Mouse (Mus musculus) kidney, postnatal 14 days (tissue): ENCODE data around the gene Skap1.
"Not testable (repeated sequence)": the region's sequence is repeated elsewhere in the genome, so short reads cannot be mapped to it uniquely, and the experiment has no call there.

Experiments used
- DNase-seq: peaks from one replicate; pipeline ENCODE4 v3.0.0; 2022; ENCODE audit warnings: mixed read lengths

Skap1 gene

DNA sequence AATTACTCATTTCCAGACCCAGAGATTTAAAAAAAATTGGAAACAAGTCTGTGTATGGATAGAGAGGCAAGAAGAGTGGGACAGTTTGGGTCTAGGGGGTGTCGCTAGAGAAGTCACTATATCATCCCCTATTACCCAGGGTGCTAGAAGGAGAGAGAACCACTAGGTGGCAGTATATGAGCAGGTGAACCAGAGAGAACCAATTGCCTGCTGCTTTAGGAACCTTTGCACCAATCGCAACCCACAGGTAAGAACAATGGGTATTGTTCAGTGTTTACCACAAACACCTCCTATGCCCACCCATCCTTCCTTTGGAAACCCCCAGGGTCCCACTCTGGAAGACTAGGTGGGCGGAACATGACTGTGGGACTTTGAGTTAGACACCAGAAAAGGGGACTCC is 295.6 kb downstream of the Skap1 start:
- peak; percentile 74 for DNase-seq

DNA sequence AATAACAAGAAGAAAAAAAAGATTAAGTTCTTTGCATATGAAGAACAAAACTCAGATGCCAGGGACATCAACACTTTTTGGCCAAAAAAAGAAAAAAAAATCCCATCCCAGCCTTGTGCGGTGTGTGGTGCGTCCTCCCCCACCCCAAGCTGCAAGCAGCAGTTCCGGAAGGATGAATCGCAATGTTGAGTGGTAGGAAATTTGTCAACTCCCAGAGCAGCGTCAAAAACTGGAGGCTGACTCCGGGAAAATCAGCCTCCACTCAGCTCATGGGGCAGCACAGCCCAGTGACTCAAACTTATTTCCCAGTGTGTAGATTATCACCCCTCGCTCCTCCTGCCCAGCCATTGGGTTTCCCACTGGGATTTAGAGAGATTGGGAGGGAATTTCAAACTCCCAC is 297.6 kb downstream of the Skap1 start:
- no peak for DNase-seq

DNA sequence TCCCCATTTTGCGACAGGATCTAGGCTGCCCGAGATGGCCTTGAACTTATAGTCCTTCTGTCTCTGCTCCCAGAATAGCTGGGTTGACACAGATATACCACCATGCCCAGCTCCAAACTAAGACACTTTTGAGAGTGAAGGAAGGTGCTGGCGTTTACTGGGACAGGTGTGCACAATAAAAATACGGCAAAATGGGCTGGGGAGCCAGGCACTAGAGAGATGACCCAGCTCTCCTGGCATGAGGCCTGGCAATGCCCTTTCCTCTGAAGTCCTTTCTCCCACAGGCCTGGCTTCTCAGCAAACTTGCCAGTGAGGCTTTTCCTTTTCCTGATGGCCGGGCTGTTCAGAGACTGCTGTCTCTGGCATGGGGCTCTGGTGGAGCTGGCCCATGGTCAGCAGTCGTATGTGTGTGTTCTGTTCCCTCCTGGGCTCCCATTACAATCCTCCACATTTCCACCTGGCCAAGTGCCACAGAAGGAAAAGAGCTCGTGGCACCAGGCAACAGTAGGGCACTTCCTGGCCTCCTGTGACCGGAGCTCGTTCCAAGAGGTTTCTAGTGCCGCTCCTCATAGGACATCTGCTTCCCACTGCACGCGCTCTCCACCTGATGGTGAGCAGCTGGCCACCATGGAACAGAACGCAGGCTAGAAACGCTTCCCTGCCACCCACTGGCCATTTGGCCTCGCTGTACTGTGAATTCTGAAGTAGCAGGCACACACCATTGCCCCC is 298.5 kb downstream of the Skap1 start:
- peak; percentile 37 for DNase-seq

DNA sequence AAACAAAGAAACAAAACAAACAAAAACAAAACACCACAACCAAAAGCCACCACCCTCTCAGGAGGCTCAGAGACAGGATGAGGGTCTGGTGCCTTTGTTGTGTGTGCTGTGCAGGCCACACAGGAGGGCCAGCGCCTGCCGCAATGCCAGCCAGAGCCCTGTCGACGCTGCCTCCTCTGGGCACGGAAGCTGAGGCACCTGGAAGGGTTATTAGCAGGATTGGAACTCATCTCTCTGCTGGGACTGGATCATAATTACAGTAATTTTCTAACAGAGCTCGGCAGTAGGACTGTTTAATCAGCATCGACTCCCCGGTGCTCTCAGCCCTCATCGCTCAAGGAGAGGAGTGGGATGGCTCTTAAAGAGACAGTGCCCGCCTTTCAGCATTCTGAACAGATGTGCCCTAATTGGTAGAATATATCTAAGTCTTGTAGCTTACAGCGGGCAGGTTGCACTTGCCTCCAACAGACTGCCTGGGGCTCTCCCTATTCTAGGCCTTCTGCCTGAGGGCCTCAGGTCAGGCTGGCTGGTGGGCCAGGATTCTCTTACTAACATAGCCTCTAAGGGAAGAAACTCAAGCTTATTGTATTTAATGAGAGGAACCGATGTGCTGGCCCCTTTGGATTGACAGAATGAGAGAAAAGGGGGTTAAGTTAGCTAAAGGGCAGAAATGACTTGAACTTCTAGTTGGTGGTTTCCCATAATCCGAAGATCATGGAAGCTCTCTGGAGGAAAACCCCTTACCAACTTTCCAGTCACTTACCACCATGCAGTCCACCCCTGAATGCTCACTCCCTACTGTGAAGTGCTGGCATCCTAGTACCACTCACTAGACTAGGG is 300.3 kb downstream of the Skap1 start:
- DNase-seq: no peak

DNA sequence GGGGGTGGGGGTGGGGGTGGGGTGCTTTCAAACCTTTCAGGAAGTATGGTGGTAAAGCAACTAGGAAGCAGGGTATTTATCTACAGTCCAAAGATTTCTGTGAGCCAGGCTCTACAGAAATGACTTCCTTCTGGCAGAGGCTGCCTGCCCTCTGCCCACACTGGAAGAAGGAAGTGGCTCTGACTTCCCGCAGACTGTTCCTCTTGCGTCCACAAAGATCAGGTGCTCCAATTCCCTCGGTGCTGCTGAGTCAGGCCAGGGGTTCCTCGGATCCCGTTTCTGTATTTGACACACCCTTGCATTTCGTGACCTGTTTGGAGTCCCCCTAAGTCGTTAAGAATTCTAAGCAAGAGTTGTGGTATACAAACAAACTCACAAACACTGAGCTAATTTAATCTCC is 301.3 kb downstream of the Skap1 start:
- DNase-seq: no peak

DNA sequence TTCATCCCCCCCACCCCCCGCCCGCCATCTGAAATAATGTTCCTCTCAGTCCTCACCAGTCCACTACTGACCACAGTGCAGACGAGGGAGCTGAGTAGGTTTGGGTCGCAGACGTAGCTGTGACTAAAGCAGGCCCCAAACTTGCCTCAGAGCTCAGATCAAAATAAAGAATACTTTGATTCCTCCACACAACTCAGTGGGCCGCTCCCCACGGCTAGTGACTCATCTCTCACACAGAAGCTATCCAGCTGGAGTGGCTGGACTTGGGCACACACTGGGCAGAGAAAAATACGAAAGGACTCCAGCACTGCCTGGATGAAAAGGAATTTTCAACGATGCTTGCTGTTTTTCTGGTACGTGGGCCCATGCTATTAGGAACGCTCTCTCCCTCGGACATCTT is 302.2 kb downstream of the Skap1 start:
- no peak for DNase-seq

DNA sequence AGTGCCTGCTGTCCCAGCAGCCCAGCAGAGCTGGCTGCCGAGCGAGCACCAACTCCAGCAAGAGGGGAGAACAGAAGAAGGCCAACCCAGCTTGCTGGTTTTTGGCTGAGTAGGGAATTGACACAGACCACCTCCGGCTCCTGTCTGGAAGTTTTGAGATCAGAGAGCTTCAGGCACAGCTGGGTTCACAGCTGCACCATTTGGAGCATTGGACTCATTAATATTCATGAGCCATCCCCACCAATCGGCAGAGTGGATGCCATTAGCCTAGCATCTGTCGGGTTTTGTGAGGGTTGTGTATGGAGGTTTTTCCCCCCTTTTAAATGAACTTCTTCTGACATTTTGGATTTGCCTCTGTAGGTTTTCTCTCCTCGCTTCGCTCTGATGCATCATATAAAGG is 302.7 kb downstream of the Skap1 start:
- no peak for DNase-seq

DNA sequence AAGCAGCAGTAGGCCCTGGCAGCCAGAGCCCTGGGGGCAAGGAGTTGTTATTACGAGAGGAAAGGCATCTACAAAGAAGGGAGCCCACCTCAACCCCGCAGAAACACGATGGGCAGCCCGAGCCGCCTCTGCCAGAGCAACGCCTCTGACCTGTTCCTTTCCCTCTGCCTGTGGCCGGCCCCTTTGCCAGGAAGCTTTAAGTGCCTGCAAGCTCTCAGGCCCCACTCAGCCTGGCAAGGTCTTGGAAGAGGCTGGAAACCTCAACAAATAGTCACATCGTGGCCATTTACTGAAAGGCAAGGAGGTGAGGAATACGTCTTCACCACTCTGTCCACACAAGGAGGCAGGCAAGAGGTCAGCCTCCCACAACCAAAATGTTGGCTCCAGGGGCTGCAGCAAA is 303.8 kb downstream of the Skap1 start:
- no peak for DNase-seq

DNA sequence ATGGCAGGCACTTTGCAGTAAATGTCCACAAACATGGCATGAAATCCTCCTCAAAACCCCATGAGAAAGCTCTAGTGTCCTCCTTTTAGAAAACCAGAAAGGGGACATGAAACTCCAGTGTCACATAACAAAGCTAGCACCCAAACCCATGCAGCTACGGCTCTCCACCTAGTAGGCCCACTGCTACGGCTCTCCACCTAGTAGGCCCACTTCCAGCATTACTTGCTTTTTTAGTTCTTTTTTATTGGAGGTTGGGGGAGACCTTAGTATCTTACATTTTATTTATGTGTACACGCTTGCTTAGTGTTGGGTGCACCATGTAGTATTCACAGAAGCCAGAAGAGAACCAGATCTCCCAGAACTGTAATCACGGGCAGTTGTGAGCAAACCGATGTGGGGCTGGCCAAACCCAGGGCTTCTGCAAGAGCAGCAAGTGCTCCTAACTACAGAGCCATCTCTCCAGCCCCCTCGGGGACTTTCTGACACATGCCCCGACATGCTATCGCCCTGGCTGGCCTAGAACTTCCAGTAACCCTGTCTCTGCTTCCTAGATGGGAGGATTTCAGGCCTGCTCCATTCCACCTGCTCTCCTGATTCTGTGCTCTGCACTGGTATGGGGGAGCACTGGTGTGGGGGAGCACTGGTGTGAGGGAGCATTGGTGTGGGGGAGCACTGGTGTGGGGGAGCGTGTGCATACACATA is 307.0 kb downstream of the Skap1 start:
- DNase-seq: no peak

DNA sequence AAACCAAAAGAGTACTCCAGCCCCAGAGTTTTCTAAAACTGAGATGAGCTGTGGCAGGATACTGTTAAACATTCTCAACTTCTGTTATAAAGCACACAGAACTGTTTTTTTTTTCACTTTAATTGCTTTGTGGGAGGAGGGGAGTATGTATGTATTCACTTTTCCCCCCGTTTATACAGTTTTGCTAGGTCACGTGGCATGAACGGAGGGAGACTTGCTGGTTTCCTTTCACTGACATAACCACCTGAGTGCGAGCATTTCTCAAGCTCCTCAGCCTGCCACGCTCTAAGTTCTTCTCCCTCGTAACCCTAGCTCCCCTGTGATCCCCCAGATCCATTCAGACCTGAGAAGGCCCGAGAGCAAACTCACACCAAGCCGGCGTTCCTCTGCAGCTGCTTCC is 308.0 kb downstream of the Skap1 start:
- DNase-seq: no peak

DNA sequence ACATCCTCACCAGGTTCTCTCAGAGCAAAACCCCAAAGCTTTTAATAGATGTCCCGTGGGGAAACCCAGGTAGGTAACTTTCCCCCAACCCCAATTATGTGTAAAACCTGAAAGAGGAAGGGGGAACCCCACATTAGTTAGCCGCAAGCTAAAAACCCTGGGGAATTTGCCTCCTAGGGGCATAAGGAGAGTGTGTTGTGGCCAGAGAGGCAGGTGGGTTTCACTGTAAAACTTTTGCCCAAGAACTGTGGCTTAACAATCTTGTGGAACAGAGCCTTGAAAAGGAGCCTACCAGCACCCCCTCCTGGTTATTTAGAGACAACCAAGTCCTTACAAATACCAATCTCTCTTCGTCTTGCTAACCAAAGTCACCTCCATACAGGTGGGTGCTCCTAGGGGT is 310.1 kb downstream of the Skap1 start:
- no peak for DNase-seq

DNA sequence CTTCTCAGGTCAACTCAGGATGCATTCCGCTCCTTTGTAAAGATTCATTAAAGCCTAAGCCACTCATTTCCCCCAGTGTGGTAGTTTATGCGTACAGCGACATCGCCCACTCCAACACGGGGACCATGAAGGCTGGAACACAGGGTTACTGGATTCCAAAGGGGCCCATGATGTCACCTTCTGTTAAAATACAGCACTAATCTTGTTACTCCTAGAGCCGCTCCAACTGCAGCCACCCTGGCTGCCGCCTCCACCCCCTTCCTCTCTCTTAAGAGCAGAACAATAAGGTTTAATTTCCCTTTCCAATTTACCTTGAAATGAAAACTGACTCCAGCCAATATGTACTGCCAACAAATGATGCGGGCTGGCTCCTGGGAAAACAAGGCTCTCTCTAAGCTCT is 310.7 kb downstream of the Skap1 start:
- DNase-seq: no peak

DNA sequence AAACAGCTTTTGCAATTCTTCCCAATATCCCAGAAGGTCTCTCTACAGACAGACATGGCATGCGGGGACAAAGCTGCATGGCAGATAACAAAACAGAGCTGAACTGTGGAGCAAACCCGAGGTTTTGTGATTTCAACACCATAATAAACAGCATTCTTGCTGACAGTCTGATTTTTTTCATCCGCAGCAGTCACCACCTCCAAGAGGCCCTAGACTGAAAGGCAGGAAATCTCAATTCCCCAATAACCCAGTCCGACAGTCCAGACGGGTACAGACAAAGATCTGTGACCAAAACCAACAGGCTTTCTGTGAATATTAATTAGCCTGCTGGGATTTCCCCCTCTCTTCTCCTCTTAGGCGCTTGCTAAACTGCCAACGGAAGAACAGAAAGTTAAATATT is 311.3 kb downstream of the Skap1 start:
- no peak for DNase-seq

DNA sequence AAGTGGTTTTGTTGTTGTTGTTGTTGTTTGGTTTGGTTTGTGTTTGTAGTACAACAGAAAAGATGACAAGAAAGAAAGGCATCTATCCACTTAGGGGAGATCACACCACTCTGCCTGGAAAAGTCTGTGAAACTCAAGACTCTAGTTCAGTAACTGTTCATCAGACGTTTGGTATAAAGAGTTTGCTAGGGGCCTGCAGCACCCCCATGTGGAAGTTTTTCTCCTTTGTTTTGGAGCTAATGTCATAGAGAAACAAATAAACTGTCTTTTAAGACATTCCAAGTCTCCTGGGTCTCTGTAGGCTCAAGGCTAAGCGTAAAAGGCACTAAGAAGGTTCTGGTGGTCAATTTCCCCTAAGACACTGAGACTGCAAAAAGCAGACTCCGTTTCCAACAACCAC is 311.7 kb downstream of the Skap1 start:
- no peak for DNase-seq

DNA sequence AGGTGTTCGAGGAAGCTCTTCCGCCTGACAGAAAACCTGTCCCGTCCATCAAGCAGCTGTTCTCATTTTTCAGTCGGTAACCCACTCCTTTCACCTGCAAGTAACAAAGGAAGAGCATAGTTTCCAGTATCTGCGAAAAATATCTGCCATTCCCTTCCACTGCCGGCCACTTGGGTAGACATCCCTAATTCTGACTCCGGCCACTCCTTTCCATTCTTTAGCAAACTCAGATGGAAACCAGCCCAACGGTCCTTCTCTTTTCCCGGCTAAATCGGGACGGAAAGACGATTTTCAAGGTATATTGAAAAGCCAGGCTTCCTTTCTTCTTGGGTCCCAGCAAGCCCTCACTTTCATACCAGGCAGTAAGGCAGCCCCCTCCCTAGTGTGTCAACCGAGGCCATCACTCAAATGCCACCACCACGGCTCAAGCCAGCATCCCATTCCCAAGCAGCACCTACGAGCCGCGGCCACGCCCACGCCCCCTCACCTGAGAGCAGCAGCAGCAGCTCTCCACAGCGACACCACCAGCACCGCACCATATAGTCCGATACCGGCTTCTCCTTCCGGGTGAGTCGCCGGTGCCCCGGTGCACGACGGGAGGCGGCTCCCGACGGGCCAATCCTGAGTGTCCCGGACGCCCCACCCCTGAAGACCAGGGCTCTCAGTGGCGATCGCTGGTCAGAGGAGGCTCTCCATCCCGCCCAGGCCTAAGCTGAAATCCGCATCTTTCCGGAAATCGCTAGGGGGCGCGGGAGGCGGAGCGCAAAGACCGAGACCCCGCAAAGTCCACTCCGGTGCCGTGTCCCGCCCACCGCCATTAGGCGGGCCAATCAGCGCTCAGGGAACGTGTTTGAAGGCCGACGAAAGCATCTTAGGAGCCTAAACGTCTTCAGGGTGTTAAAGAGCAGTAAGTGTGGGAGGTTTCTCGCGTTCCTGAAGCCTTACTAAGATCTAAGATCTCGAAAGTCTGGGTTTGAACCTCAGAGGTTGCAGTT is 312.9 kb downstream of the Skap1 start, which contains the start of gene Snx11:
Gene Snx11 (minus strand): TSS at position 592 of the 995 bp plus-strand sequence.
- peak; percentile 100 for DNase-seq

DNA sequence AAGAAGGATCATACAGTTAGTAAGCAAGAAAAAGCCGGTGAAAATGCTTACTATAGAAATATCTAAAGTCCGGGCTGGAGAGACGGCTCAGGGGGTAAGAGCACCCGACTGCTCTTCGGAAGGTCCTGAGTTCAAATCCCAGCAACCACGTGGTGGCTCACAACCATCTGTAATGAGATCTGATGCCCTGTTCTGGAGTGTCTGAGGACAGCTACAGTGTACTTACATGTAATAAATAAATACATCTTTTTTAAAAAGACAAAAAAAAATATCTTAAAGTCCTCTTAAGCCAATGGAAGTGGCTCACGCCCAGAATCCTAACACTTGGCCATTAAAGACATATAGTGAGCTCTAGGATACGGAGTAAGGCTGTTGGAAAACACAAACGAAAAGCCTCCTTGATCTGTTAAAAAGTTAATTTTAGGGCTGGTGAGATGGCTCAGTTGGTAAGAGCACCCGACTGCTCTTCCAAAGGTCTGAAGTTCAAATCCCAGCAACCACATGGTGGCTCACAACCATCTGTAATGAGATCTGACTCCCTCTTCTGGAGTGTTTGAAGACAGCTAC is 313.8 kb downstream of the Skap1 start:
- not testable (repeated sequence) for DNase-seq

DNA sequence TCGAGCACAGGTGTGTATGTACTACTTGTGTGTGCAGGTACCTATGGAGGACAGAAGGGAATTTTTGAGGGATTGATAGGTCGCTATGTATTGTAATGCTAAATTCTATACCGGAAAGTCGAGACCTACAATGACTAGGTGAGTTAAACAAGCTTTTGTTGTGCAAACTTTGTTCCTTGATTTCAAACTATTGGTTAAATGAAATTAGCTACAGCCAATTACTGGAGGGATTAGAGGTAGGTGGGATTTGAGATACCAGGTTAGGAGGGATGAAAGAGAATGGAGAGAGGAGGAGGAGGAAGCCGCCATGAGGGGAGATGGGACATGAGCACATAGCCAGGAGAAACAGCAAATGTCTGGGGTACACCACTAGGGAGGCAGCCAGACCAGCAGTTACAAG is 315.9 kb downstream of the Skap1 start:
- DNase-seq: no peak

DNA sequence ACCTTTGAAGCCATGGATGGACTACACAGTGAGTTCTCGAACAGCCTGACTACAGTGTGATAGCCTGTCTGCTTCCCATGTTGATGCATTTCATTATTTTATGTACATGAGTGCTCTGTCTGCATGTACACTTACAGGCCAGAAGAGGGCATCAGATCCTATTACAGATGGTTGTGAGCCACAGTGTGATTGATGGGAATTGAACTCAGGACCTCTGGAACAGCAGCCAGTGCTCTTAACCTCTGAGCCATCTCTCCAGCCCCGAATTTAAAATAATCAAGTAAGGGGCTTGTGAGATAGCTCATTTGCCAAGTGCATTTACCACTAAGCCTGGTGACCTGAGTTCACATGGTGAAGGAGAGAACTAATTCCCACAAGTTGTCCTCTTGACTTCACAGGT is 317.0 kb downstream of the Skap1 start:
- DNase-seq: no peak

DNA sequence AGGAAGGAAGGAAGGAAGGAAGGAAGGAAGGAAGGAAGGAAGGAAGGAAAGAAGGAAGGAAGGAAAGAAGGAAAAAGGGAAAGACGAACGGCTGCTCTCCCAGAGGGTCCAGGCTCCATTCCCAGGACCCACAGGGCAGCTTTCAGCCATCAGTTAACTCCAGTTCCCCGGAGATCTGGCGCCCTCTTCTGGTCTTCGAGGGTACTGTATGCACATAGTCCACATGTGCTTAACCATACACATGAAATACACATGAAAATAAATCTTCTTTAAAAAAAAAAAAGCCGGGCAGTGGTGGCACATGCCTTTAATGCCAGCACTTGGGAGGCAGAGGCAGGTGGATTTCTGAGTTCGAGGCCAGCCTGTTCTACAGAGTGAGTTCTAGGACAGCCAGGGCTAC is 320.5 kb downstream of the Skap1 start:
- peak; percentile 77 for DNase-seq

DNA sequence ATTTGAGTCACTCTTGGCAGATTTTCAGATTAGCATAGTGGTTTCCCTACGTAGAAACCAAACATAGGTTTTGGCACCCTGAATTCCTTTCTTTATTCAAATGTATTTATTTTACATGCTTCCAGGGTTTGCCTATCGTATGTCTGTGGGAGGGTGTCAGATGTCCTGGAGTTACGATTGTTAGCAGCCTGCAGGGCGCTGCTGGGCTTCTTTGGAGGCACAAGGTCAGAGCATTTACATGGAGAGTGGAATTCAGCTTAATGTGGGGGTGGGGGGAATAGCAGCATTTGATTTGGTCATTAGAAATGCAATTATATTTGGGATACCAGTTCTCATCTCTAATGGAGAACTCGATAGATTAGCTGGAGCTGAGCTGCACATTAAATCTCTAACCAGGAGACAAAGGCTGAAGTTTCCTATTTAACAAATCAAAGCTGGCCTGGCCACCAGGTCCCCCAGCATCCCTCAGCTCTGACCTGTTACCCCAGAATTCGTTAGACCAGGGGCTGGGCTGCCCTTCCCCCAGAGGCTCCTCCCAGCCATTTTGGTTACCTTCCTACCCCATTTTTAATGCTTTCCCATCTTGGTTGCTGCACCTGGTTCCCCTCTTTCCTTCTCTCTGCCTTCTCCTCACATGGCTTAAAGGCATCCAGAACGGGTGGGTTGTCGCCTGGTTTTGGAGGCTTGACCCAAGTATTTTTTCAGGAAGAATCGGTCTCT is 322.5 kb downstream of the Skap1 start:
- DNase-seq: no peak
